Mouse (Mus musculus) embryonic facial prominence, embryonic 11.5 days (tissue): Measurements from ENCODE around the gene Chst11. TPM values are rescaled to one million over a fixed set of nuclear protein-coding genes. Genes with fewer than 3 reads are reported as not detected.

Experiments used
- ATAC-seq: fragments of 200-750 bp; cut with Nextera tagmentation; replicated peaks from 2 replicates; pipeline ENCODE4 v1.8.0; 2017; ENCODE audit warnings: low read depth; ENCODE audit not compliant: insufficient number of reproducible peaks, low FRiP score, low TSS enrichment
- DNase-seq: peaks from one replicate; pipeline ENCODE4 v3.0.0-alpha.2; 2015; ENCODE audit warnings: low spot score
- H3K27ac ChIP-seq: fragments of 300-500 bp; sonication (generic); replicated peaks from 2 replicates; pipeline ENCODE4 v1.5.1; 2014; ENCODE audit warnings: mild to moderate bottlenecking, low read depth, low read length, control low read depth
- H3K27me3 ChIP-seq: fragments of 300-500 bp; sonication (generic); 2 replicates; pipeline ENCODE4 v1.6.1; 2014; ENCODE audit warnings: mild to moderate bottlenecking, low read length, moderate library complexity, mixed read lengths; ENCODE audit not compliant: control insufficient read depth, insufficient read depth
- H3K36me3 ChIP-seq: fragments of 300-500 bp; sonication (generic); replicated peaks from 2 replicates; pipeline ENCODE4 v1.6.1; 2014; ENCODE audit warnings: low read depth, mild to moderate bottlenecking, low read length, moderate library complexity, mixed read lengths; ENCODE audit not compliant: control insufficient read depth, insufficient read depth
- H3K4me1 ChIP-seq: fragments of 300-500 bp; sonication (generic); 2 replicates; pipeline ENCODE4 v1.6.1; 2014; ENCODE audit warnings: low read length, mixed read lengths; ENCODE audit not compliant: control insufficient read depth, insufficient read depth
- H3K4me2 ChIP-seq: fragments of 300-500 bp; sonication (generic); 2 replicates; pipeline ENCODE4 v1.6.1; 2014; ENCODE audit warnings: low read depth, mild to moderate bottlenecking, control low read depth, low read length, moderate library complexity
- H3K4me3 ChIP-seq: fragments of 300-500 bp; sonication (generic); 2 replicates; pipeline ENCODE4 v1.5.1; 2014; ENCODE audit warnings: low read depth, low read length, control low read depth
- H3K9ac ChIP-seq: fragments of 300-500 bp; sonication (generic); replicated peaks from 2 replicates; pipeline ENCODE4 v1.6.1; 2014; ENCODE audit warnings: mild to moderate bottlenecking, control low read depth, low read length
- H3K9me3 ChIP-seq: fragments of 300-500 bp; sonication (generic); replicated peaks from 2 replicates; pipeline ENCODE4 v1.6.1; 2016; ENCODE audit warnings: mild to moderate bottlenecking, low read length, inconsistent platforms, mixed read lengths; ENCODE audit not compliant: control insufficient read depth
- WGBS: fragments of 180-500 bp; shearing (Covaris S2); extraction: QIAGEN DNeasy Blood & Tissue Kit; methylation state at CpG from one replicate; pipeline ENCODE4 v1.1.7; 2014; 5-methylcytosine and 5-hydroxymethylcytosine counted together
- polyA plus RNA-seq: library from polyadenylated mRNA; unstranded; fragments of >200 nt; fragmentation: Nextera tagmentation; extraction: Ambion mirVana; gene quantifications from 2 replicates; pipeline ENCODE4 v1.2.1, GENCODE M21; 2014

Gene Chst11
- polyA plus RNA-seq, 1 experiment from 2014 or later = 2.1 TPM

- Histone ChIP-seq H3K4me2 (no peak overlapping the region), H3K9me3 (no peaks in the 10 kb centered on the region), H3K27me3 (peaks cover 3% of the 10 kb centered on the region; the same call in 1 of the 2 replicates), H3K9ac (no peak overlapping the region), H3K27ac (no peak overlapping the region), H3K36me3 (no peaks in the 10 kb centered on the region), H3K4me3 (no peak overlapping the region), H3K4me1 (peaks cover 4% of the 10 kb centered on the region; the same call in 1 of the 2 replicates)
- DNase-seq = no peak
- no peak for ATAC-seq
- WGBS = 81% methylated on average over 3 of the region's 3 CpGs
Measured at GRCm38 (mm10) chr10:82982286-82982685, 3.0 kb upstream of the Chst11 start.

DNA sequence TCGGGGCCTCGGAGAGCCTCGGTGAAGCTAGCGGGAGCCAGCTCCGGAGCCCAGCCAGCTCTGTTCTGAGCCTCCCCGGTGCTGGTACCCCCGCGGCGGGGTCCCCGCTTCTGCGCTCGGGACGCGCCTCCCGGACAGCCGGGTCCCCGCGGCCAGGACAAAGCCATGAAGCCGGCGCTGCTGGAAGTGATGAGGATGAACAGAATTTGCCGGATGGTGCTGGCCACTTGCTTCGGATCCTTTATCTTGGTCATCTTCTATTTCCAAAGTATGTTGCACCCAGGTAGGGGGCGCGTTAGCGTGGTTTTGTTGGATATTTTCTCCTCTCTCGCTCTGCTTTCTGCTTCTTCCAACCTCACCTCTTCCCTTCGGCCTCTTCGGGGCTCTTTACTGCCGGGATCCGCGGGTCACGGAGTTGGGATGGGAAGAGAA, 418 bp downstream of the Chst11 start:
- H3K27ac ChIP-seq = peak overlapping the region; percentile 68
- WGBS = 0% methylated on average over 32 of the region's 32 CpGs
- H3K9ac ChIP-seq = peak overlapping the region; percentile 86

DNA sequence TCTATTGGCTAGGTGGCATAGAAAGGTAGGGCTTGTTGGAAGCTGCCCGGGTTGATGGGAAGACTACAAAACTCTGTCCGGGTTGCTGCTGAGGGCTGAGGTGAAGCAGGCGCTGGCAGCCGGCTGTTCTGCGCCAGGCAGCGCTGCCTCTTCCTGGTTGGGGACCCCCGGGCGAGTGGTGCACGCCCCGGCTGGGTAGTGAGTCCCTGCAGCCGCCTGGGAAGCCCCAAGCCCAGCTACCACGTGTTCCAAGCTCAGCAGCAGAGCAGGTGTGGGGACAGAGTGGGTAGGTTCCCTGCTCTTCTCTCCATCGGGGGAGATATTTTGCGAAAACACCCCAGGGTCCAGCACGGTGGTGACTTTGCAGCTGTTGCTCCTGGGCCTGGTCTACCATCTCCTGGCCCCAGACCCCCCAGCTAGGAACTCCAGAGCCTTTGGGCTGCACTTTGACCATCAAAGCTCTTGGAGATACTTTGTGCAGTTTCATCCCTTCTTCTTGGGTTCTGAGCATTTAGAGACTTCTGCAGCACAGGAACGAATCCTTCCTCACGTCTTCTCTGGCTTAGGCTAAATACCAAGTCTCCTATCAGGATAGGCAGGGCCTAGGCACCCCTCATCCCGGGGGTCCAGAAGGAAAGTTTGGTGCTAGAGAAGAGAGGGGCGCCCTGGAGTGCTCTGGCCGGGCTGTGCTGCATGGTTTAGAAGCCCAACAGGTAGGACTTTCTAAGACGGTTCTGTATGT, 1.1 kb downstream of the Chst11 start:
- H3K27ac ChIP-seq = no peak overlapping the region
- peaks cover 4% of the 10 kb centered on the region; the same call in 1 of the 2 replicates for H3K4me1 ChIP-seq
- H3K36me3 ChIP-seq = no peaks in the 10 kb centered on the region
- no peaks in the 10 kb centered on the region for H3K9me3 ChIP-seq
- peak; percentile 56 for DNase-seq
- H3K4me3 ChIP-seq = peak overlapping the region; percentile 78
- H3K4me2 ChIP-seq = peak overlapping the region; percentile 91
- H3K9ac ChIP-seq = peak overlapping the region; percentile 86
- peaks cover 3% of the 10 kb centered on the region; the same call in 1 of the 2 replicates for H3K27me3 ChIP-seq
- WGBS = 6% methylated on average over 21 of the region's 21 CpGs
- ATAC-seq = no peak; the same call in 1 of the 2 replicates

More for the DNA sequence above, 418 bp downstream of the Chst11 start:
- peak overlapping the region; percentile 78 for H3K4me3 ChIP-seq
- H3K9me3 ChIP-seq = no peaks in the 10 kb centered on the region
- peaks cover 3% of the 10 kb centered on the region; the same call in 1 of the 2 replicates for H3K27me3 ChIP-seq
- DNase-seq = peak; percentile 71
- peak; percentile 66; the same call in 1 of the 2 replicates for ATAC-seq
- no peaks in the 10 kb centered on the region for H3K36me3 ChIP-seq
- H3K4me1 ChIP-seq = peaks cover 4% of the 10 kb centered on the region; the same call in 1 of the 2 replicates
- H3K4me2 ChIP-seq = peak overlapping the region; percentile 91

GRCm38 (mm10) chr10:82986993-82987349, 1.7 kb downstream of the Chst11 start:
- DNase-seq = no peak
- WGBS = 29% methylated on average over 8 of the region's 8 CpGs
- no peaks in the 10 kb centered on the region for H3K36me3 ChIP-seq
- H3K9ac ChIP-seq = peak overlapping the region; percentile 86
- H3K4me2 ChIP-seq = peak overlapping the region; percentile 91
- ATAC-seq = no peak
- H3K4me1 ChIP-seq = peaks cover 4% of the 10 kb centered on the region; the same call in 1 of the 2 replicates
- H3K27me3 ChIP-seq = peaks cover 3% of the 10 kb centered on the region; the same call in 1 of the 2 replicates
- H3K4me3 ChIP-seq = peak overlapping the region; percentile 78
- H3K9me3 ChIP-seq = no peaks in the 10 kb centered on the region
- no peak overlapping the region for H3K27ac ChIP-seq

- no peaks in the 10 kb centered on the region for H3K36me3 ChIP-seq
- 37% methylated on average over 4 of the region's 4 CpGs for WGBS
- H3K27me3 ChIP-seq = peaks cover 3% of the 10 kb centered on the region; the same call in 1 of the 2 replicates
- no peak for DNase-seq
- no peaks in the 10 kb centered on the region for H3K9me3 ChIP-seq
- H3K9ac ChIP-seq = no peak overlapping the region
- peaks cover 4% of the 10 kb centered on the region; the same call in 1 of the 2 replicates for H3K4me1 ChIP-seq
- no peak overlapping the region for H3K27ac ChIP-seq
- H3K4me3 ChIP-seq = peak overlapping the region; percentile 78
- ATAC-seq = no peak
- peak overlapping the region; percentile 10 for H3K4me2 ChIP-seq
Measured at GRCm38 (mm10) chr10:82987394-82987793, 2.1 kb downstream of the Chst11 start.

DNA sequence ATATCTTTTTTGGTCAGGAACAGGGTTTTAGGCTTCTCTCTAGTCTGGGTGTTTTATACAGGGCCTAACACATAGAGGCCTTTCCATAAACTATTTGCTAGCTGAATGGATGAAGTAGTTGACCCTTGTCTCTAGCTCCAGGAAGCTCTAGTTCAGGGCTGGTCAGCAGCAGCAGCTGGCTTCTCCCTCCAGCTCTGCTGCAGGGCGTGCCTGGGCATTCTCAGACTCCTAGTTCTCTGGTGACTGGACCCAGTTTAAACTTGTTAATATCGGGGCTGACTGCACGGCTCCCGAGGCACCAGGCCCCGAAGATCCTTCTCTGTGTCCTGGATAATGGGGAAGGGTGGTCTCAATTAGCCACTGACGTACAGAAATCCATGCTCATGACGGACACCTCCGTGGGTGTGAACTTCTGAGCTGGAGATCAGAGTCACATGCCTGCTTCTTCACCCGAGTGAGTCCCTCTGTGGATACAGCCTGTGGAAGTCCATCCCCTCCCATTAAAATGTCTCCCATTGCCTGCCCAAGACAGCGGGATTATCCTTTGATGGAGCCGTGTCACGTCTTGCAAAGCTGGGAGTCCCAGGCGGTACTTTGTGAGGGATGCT, 4.2 kb downstream of the Chst11 start:
- Histone ChIP-seq H3K27ac (no peak overlapping the region), H3K9ac (no peak overlapping the region), H3K4me3 (no peak overlapping the region), H3K27me3 (peaks cover 3% of the 10 kb centered on the region; the same call in 1 of the 2 replicates), H3K36me3 (no peaks in the 10 kb centered on the region), H3K4me2 (no peak overlapping the region), H3K9me3 (no peaks in the 10 kb centered on the region), H3K4me1 (peaks cover 4% of the 10 kb centered on the region; the same call in 1 of the 2 replicates)
- no peak for DNase-seq
- 62% methylated on average over 13 of the region's 13 CpGs for WGBS
- no peak for ATAC-seq

- H3K4me1 ChIP-seq = peaks cover 4% of the 10 kb centered on the region; the same call in 1 of the 2 replicates
- H3K36me3 ChIP-seq = no peaks in the 10 kb centered on the region
- no peak overlapping the region for H3K27ac ChIP-seq
- H3K4me3 ChIP-seq = no peak overlapping the region
- 75% methylated on average over 7 of the region's 7 CpGs for WGBS
- peaks cover 3% of the 10 kb centered on the region; the same call in 1 of the 2 replicates for H3K27me3 ChIP-seq
- ATAC-seq = no peak
- no peaks in the 10 kb centered on the region for H3K9me3 ChIP-seq
- H3K9ac ChIP-seq = no peak overlapping the region
- no peak for DNase-seq
- no peak overlapping the region for H3K4me2 ChIP-seq
Measured at GRCm38 (mm10) chr10:82990918-82991317, 5.6 kb downstream of the Chst11 start.
